Mouse (Mus musculus) retina, adult 2 months (tissue): Measurements from ENCODE around the gene Dlx6.

Experiments
- DNase-seq: peaks from one replicate; pipeline ENCODE4 v3.0.0-alpha.2; 2012; ENCODE audit warnings: low read depth, low spot score

Gene Dlx6

DNA sequence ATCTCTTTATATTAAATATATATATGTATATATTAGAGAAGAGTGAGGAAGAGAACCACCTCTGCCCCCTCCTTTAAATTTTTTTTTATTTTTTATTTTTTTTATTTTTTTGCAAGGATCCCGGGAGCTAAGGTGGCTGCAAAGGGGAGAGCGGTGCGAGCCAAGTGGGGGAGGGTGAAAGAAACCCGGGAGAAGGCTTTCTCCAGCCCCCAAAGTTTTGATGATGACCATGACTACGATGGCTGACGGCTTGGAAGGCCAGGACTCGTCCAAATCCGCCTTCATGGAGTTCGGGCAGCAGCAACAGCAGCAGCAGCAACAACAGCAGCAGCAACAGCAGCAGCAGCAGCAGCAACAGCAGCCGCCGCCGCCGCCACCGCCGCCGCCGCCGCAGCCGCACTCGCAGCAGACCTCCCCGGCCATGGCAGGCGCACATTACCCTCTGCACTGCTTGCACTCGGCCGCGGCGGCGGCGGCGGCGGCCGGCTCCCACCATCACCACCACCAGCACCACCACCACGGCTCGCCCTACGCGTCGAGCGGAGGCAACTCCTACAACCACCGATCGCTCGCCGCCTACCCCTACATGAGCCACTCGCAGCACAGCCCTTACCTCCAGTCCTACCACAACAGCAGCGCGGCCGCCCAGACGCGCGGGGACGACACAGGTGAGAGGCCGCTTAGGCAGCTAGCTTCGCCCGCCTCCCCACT lies at the start of gene Dlx6:
Gene Dlx6, plus strand, starts transcription at position 175 of the 711 bp plus-strand sequence.
- DNase-seq = no peak

DNA sequence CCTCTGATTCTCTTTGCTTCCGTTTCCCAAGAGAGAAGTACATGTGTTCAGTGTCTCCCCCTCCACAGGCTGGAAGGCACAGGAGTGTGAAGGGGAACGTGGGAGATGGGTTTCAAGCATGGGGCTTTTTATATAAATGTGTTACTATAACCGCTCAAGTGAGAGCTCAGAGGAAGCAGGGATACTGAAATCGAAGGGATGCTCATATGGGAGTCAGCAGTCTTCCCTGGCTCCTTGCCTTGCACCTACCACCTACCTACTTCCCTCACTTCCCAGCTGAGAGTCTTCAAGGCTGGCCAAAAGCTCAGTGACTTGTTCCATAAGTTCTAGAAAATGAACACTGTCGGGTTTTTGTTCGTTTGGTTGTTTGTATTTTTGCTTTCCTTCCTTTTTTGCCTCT lies 46.3 kb upstream of the Dlx6 start:
- no peak for DNase-seq

DNA sequence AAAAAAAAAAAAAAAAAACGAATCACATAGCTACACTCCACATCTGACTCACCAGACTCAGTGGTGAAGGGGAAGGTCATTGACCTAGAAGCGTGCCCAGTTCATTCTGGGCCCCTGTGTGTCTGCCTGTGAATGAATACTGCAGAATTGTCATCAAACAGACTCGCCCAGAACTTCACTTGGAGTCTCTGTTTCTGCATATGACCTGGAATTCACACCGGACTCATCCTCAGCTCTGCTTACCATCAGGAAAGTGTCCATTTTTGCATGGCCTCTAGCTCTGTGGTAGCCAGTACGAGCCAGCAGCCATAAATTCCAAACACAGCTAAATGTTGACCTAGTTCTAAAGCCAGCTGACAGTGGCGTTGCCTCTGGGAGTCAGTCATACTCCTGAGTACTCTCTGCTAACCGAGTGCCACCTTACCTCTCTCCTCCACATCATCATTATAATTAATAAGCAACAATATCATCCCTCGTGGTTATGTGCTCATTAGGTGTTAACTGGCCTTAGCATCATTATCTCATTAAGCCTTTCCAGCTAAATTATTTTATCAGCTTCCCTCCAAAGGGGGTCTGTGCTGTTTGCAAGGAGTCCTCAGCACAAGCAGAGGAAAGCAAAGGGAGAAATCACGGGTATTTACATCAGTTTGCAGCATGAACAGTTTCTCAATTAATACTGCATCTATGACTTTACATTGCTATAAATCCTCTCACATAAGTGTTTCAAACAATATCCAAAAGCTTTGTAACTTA lies 44.9 kb upstream of the Dlx6 start:
- DNase-seq = no peak

DNA sequence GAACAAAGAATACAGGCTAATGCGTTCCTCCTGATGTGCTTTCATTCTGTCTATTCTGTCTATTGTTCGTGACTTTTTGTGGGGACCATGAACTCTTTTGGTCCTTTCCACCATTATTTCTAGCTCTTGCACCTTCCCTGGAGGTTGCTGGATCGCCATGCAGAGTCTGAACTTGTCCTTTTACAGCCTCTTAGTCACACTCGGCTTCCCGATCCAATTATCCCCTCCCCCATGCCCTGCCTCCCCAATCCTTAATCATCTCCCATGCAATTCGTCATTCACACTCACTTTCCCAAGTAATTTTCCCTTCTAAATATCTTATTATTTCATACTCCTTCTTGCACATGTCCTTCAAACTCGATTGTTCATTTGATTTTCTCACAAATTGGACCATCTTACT lies 44.0 kb upstream of the Dlx6 start:
- DNase-seq = no peak

DNA sequence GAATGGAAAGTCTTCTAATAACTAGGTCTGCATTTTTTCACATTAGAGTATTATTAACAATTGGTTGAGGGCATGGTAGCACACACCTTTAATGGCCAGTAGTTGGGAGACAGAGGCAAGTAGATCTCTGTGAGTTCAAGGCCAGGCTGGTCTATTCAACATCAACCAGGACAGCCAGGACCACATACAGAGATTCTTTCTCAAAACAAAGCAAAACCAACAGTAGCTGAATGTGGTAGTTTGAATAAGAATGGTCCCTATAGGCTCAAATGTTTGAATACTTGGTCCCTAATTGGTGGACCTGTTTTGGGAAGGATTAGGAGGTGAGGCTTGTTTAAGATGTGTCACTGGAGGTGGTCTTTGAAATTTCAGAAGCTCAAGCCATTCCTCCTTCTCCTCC lies 37.8 kb upstream of the Dlx6 start:
- DNase-seq = no peak

DNA sequence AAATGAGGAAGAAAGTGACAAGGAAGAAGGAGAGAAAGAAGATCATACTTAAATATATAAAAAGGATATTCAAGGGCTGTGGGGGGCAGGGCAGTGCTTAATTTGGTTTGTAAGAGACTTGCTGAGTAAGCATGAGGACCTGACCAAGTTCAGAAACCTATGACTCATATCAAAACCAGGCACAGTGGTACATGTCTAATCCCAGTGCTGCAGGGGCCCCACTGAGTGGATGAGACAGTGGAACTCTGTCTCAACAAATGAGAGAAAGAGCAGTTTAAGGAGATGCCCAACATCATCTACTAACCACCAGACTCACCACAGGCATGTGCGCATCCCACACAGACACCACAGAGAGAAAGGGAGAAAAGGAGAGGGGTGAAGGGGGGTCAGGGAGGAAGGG lies 36.3 kb upstream of the Dlx6 start:
- DNase-seq = no peak

DNA sequence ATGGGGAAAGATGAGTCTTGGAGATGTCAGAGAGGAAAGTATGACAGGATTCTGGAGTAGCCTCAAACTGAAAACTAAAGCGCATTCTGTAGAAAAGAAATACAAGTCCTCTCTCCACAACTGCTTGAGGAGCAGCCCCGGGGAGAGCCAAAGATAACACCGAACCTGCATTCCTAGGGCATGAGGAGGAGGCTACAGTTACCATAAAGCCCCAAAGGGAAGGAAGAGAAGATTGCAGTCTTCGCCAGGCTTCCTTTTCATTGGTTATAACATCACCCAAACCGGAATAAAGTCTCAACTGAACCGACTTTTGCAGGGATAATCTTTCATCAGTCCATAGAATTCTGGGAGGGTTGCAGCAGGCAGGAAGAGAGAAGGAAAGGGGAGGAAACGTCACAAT lies 32.7 kb upstream of the Dlx6 start:
- no peak for DNase-seq

DNA sequence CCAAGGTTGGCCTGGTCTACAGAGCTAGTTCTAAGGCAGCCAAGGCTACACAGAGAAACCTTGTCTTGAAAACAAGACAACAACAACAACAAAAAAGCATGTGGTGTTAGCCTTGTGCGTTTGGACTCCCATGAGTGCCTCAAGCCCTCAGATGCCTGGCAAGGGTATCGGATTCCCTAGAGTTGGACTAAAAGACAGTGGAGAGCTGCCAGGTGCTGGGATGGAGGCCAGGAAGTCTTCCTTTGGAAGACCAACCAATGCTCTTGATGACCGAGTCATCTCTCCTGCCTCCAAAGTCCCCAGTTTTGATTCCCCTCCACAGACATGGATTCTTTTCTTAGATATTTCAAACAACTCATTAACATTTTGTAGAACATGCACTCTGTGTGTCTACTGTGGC lies 29.8 kb upstream of the Dlx6 start:
- DNase-seq = no peak

DNA sequence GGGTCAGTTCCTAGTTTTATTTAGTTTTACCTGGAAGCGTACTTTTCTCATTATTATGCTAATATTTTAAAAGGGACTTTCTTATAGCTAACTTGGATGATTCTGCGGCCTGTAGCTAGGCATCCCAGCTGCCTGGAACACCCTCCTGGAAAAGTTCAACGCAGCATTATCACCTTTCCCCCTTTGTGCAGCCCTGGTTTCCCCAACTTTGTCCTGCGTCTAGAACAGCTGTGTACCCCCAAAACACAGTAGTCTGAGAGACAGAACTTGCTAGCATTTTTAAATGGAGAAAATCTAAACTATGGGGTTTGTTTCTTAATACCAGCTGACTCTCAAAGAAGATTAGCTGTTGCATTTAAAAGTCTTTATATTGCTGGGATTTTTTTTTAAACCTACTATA lies 14.6 kb upstream of the Dlx6 start:
- DNase-seq = no peak

DNA sequence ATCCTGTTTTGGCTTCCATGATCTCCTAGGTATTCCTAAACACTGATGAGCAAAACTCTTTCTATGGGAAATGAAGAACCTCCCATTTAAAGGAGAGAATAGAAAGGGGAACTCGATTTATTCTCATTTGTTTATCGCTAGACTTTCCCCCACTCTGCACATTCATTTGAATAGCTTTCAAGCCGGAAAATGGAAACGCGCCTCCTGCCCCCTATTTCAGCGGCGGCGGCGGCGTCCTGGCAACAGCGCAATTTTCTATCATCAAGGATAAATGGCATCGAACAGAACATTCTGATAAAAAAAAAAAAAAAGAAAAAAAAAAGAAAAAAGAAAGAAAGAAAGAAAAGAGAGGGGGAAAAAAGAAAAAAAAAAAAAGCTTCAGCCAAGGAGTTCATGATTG lies 13.4 kb upstream of the Dlx6 start:
- no peak for DNase-seq

DNA sequence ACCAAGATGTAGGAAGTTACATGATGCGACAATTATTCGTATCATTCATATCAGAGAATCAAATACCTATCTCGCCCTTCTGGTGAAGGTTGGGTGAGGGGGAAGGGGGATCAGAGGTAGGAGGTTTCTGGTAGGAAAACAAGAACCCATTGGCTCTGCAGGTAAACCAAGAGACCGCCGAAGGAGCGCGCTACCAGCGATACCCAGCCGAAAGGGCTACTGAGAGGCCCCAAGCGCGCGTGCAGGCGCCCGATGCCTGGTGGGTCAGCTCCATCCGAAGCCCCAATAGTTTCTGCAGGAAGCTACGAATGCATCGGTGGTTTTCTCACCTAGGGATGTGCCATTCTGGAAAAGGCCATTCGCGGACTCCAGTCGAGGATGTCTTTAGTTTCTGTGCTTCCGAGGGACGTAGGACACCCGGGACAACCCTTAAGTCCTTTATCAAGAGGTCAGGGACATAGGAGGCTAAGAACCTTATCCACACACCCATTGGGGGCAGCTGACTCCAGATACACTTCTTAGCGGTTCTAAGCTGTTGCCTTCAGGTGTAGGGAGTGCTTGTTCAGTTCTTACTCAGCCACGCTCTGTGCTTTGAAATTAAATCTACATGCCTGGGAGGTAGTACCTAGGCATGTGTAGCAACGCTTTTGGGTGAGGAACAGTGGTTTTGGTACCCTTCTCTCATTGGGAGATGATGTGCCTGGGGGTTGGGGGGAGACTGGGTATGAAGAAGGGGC lies 12.6 kb upstream of the Dlx6 start:
- DNase-seq = no peak

DNA sequence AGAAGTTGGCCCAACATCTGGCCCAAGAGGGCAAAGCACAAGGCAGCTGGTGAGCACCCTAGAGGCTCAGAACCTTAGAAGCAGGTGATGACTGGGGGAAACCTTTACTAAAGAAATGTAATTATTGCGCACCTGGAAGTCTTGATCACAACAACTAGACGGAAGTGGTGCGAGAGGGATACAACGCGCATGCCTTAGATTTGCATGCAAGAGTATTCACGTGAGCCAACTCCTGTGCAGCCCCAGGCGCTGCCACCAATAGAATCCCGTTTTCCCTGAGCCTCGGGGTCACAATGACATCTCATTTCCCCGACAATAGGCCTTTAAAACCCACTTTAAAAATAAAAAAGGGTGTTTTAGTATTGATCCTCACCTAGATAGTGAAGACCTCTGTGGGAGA lies 12.0 kb upstream of the Dlx6 start:
- DNase-seq = no peak

DNA sequence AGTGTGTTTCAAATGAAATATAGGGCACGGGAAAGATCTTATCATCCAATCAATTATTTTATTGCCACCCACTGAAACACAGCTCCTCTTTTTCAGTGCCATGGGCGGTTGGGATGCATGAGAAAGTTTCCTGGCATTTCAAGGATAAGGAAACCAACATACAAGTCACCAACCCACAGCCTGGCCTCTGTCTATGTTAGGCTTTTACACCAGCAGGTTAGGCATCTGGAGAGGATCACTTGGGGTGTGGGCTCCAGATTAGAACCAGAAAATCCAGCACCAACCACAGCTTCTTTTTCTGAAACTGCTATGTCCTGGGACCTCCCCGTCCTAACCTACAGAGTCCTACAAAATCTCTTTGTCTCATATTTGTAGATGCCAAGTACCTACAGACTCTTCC lies 10.2 kb upstream of the Dlx6 start:
- no peak for DNase-seq

DNA sequence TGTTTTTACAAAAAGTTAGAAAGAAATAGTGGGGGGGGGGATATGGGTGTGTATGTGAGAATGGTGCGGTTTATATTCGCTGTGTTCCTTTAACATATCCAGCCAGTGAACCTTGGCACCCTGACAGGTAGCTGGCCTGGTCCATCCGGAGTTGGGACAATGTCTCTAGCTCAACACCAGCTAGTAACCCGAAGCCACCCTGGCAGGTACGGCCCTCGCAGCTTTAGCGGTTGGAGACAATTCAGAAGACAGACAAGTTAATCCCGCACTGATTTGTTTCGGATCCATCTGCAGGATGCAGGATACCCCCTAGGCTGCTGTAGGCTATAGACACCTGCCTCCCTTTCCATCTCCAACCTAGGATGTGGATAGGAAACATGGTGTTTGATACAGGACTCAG lies 9.0 kb upstream of the Dlx6 start:
- DNase-seq = no peak

DNA sequence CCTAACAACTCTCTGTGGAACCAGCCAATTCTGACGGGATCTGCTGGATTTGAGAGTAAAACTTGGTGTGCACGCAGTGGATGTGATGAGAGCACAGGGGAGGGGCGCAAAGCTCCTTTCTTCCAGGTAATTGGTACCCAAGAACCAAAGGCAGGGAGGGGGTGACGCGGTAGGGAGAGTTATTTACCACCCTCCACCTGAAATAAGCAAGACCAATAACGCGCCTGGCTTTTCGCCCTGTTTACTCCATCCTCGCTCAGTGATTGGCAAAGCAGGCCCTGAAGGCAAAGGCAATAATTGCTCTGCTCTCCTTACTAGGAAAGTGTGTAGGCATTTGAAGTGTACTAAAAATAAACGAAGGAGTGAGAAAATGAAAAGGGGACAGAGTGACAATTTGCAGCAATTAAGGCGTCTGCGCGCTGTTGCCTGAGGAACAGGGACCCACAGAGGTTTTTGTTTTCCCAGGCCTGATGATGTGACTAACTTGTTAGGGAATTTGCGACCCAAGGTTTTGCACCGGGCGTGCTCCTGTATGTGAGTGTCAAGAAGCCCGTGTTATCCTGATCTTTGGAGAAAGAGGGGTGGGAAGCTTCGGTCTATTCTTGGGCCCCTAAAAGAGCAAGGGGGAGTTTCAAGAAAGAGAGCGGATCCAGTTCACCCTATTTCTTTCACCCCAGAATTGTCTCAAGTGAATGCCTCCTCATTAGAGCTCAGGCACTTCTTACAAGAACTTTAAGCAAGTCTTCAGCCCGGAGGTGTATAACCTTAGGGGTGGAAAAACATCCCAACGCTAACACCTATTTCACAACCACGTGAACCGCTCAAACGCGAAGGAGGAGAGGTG lies 8.0 kb upstream of the Dlx6 start:
- DNase-seq = no peak

DNA sequence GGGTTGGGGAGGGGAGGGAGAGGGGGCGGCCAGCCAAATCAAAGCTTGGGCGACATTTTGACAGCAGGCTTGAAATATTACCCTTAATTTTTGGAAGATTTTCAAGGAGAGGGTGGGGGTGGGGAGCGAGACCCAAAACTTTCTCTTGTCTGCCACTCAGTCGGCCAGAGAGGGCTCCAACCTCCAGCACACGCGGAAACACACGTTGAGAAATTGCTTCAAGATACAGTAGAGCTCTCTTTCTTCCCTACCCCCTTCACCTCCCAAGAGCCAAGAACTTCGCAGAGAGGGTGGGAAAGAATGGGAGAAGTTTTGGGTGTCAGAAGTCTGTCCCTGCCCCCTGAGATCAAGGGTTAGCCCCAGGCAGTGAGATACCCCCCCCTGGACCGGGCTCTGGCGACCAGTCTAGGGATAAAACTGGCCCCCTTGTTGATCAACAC lies 7.4 kb upstream of the Dlx6 start:
- DNase-seq = no peak

DNA sequence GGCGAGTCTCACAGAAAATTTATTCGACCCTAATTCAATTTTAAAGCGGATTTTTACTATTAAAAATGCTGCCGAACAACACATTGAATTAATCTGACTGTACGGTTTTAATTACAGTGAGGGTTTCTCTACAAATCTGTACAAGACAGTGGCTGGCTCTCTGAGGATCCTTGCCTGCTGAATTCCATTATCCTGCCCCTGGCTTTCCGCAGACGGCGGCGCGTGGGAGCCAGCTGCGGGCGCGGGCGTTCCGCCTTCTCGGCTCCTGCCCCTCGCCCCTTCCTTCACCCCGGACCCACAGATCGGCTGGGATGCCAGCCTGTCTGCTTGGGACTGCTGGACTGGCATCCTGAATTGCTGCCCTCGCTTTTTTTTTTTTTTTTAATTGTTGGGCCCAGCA lies 6.8 kb upstream of the Dlx6 start:
- DNase-seq = no peak

DNA sequence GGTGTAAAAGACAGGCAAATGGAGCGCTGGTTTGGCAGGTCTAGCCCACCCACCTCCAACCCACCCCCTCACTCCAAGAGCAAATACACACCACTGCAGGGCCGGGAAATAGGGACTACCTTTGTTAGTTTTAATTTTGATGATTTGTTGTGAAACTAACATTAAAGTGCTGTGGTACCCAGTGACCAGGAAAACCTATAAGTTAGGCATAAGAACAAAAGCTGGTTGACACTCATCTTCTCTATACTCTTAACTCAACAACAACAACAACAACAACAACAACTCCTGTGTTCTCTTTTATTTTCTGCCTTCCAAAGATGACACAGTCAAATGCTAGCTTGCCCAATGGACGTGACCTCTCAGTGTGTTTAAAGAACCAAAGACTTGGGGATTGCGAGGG lies 6.3 kb upstream of the Dlx6 start:
- no peak for DNase-seq

DNA sequence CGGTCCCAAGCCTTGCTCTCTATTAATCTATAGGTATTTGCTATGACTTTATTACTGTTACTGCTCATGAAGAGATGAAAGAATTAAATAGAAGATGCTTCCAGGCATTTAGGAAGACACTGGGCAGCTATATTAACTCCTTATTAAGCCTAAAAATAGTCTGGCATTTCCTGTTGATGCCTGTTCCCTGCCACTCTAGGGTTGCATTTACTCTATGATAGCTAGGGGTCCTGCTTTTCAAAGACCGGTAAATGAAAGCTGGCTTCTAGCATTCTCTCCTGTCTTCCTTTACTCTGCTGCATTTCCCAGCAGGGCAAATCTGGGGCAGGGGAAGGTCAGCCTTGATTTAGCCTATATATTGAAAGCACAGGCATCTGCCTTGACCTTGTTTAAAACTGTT lies 5.4 kb upstream of the Dlx6 start:
- no peak for DNase-seq

DNA sequence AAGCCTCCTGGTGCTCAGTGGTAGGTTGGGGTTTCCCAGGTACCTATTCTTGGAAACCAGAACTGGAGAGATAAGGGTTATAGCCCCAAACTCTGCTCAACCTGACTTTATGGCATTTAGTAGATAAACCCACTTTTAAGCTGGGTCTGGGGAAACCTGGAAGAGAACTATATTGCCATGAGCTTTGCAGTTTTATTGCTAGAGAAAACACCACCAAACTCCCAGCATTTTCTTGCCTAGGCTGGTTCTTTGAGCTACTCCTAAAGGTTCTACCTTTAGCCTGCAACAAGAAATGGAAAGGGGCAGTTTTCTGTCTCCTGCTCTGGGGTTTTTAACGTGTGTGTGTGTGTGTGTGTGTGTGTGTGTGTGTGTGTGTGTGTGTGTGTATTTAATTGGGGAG lies 4.6 kb upstream of the Dlx6 start:
- no peak for DNase-seq

DNA sequence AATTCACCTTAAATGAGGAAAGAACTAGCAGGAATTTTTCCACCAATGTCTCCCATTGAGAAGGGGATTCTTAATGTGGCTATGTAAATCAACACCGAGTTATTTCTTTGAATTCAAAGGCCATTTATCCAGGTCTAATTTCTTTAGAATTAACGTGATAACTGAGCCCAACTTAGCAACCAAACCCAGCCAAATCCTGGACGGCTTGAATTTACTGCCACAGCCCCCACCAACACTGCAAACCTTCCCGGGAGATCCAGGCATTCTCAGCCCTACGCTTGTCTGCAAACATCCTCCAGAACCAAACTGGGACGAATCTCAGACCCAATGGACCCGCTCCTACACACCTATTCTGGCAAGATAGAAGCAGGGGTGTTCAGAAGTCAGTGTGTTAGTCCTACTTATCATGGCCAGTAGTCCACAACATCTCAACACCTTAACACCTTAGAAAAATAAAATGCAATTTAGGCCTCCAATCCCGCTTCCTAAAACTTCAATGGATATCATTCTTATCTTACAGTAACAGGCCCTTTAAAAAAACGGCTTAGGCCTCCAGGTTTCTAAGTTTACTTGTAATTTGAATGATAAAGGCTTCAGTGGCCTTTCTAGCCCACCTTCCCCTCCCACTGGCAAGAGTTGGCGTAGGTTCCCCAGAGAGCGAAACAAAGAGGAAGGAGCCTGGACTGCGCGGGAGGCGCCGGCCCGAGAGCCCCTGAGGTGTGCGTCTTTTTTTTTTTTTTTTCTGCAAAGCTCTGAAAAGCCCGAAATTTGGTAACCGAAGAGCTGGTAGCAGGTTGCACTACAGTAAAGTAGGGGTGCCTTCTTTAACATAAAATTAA lies 3.8 kb upstream of the Dlx6 start:
- DNase-seq = no peak
